Mouse (Mus musculus) CD4-positive, CD25-positive, alpha-beta regulatory T cell, adult 4 months (primary cell): ENCODE results near the gene Baat. TPM values are rescaled to one million over a fixed set of nuclear protein-coding genes. Genes with fewer than 3 reads are reported as not detected.
"Not testable (repeated sequence)": the region's sequence is repeated elsewhere in the genome, so short reads cannot be mapped to it uniquely, and the experiment has no call there.

Source experiments
- ATAC-seq: one replicate; pipeline ENCODE4 v1.8.0; 2017
- polyA plus RNA-seq, 2 experiments: library from polyadenylated mRNA; unstranded; fragments of 100-300 nt; shearing (Covaris generic); gene quantifications; one replicate each; pipeline ENCODE4 v1.2.1; 2017

Gene Baat
- polyA plus RNA-seq, 2 experiments from 2014 or later = not detected

- no peak for ATAC-seq
Measured at GRCm38 (mm10) chr4:49480896-49481295, 25.5 kb downstream of the Baat start.

- ATAC-seq = no peak
Measured at GRCm38 (mm10) chr4:49480104-49480760, 26.1 kb downstream of the Baat start.

DNA sequence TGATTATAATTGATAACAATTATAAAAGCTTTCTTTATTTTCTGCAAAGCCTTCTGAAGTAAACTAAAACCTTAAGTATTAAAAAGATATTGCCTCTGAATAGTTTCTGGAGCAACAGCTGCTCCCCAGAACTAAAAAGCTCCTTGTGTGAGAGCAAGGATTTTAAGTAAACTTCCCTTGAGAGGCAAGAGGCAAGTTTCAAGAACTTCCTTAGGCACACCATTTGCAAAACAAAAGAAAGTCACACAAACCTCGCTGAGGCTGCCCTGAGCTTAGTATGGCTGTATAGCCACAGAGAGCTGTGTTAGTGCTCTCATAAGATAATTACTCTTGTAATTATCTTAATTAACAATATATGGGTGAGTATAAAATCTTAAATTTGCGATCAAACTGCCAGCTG, 27.3 kb downstream of the Baat start:
- ATAC-seq = not testable (repeated sequence)

GRCm38 (mm10) chr4:49478118-49478877, 28.1 kb downstream of the Baat start:
- ATAC-seq = no peak

DNA sequence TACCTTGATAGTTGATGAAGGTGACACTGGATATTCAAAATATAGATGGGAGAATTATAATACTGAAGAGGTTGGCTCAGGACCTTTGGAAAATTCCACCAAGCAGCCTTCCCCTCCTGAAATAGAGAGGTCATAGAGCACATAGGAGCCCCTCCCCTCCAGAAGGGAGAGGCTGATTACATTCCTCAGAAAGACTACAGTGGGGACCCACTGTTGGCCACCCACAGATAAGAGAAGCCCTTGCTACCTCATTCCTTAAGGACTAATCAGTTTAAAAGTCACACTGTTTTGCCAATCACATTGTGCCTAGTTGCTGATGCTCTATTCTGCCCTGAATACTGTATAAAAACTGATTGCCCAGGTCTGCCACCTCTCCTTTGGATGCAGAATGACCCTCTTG, 31.8 kb downstream of the Baat start:
- no peak for ATAC-seq

DNA sequence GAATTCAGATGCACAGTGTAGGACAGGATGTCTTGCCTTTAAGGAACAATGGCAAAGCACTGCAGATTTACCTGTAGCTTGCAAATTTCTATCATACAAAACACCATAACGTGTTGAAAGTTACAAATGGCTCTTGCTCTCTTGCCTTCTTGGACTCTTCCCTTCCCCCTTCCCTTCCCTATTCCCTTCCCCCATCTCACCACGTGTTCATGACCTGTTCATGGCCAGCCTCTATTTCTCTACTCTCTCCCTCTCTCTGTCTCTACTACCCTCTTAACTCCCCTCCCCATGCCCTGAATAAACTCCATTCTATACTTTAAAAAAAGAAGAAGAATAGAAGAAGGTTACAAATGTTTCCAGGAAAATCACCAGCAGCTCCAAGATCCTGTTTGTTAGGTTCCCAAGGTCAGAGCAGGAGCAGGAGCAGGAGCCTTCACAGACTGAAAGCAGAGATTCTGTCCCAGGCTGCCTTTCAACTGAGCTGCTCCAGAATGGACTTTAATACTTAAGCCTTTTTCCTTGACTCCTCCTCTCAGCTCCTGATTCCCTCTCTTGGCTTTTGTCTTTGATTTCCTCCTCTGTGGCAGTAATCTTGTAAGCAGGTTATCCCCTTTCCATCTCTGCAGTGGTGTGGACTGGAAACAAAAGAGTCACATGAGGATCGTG, 32.8 kb downstream of the Baat start, which contains the start of gene Acnat1:
TSS of gene Acnat1 (minus strand) at position 478 of the 666 bp plus-strand sequence.
- no peak for ATAC-seq

GRCm38 (mm10) chr4:49469435-49470151, 36.8 kb downstream of the Baat start:
- no peak for ATAC-seq

- ATAC-seq = no peak
Measured at GRCm38 (mm10) chr4:49467360-49467759, 39.0 kb downstream of the Baat start.

DNA sequence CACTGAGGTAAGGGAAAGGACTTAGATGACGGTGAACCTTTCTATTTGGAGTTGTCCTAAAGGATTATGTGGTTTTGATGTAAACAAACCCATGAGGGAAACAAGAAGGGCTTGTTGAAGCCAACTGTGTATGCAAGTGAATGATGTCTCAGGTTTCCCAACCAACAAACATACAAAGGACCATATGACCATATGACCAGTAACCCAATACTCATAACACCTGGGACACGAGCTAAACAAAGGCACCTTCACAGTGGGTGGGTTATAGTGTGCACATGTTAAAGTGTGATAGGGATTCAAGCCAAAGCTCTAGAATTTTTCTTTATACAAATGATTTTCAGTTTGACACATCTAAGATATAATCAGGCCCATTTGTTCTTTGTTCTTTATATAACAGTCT, 50.2 kb downstream of the Baat start:
- ATAC-seq = no peak

GRCm38 (mm10) chr4:49451848-49452551, 54.4 kb downstream of the Baat start:
- ATAC-seq = no peak

GRCm38 (mm10) chr4:49451133-49451847, 55.1 kb downstream of the Baat start:
- not testable (repeated sequence) for ATAC-seq

Other genes starting within 250 kb of the Baat start
- gene Acnat2, start 98.4 kb downstream of the Baat start, polyA plus RNA-seq = not detected
- gene Acnat1, start 32.6 kb downstream of the Baat start, polyA plus RNA-seq = not detected
- gene Mrpl50, start 14.5 kb upstream of the Baat start, polyA plus RNA-seq = 10 to 100 TPM; 33.8 to 39.9 TPM
- 1 to 10 TPM; 3.3 to 4.0 TPM for gene Zfp189, start 14.6 kb upstream of the Baat start, polyA plus RNA-seq
- gene Aldob, start 43.0 kb upstream of the Baat start, polyA plus RNA-seq = not detected
- not detected for gene Tmem246, start 91.3 kb upstream of the Baat start, polyA plus RNA-seq
- 10 to 100 TPM; 52.4 to 62.4 TPM for gene Rnf20, start 125.4 kb upstream of the Baat start, polyA plus RNA-seq
- not detected for gene Ppp3r2, start 175.5 kb upstream of the Baat start, polyA plus RNA-seq